Mouse (Mus musculus) spleen, postnatal 4 days (tissue): ENCODE data around the gene Cnst.

Experiments used
- DNase-seq, 2 experiments: peaks; one replicate each; pipeline ENCODE4 v3.0.0; 2022; ENCODE audit warnings: low spot score in 2 of 2

The Cnst gene

DNA sequence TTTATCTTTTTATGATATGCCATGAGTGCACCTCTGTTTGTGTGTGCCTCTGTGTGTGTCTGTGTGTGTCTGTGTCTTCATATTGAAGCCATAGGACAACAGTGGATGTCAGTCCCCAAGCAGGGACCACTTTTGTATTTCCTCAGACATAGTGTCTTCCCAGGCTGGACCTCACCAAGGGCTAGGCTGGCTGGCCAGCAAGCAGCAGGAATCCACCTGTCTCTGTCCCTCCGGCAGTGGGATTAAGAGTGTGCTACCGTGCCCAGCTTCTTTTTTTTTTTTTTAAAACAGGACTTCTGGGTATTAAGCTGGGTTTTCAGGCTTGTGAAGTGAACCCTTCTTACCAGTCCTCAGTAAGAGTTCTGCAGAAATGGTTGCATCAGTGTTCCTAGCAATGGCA, 46.0 kb downstream of the Cnst start:
- DNase-seq: no peak

DNA sequence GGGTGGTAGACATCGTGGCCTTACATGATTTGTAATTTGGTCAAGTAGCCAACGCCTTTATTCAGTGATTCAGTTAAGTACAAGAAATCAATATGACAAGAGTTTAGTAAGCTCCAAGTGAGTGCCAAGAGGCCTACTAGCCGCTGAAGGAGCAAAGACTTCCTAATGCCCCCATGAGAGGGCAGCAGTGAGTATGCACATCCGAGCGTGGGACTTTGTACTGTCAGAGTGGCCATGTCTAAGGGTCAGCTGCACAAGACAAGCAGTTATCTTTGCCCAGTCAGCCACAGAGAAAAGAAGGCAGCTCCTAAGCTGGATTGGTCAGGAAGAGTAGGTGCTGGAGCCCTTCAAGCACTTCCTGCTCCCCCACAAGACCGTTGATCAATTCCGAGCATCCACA, 46.8 kb downstream of the Cnst start:
- no peak for DNase-seq

DNA sequence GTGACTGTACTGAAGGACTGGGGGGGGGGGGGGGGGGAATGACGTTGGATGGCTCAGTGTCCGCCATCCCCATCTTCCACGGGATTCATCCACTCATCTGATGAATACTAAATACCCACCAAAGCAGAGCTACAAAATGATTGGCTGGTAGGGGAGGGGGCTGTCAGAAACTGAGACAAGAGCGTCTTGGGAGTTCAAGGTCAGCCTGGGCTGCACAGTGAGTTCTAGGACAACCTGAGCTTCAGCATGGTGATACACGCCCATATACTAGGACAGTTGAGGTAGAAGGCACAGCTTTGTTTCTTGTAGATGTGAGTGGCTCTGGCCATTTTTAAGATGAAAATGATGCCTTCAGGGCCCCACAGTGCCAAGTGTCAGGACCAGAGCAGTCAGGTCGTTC, 52.2 kb downstream of the Cnst start:
- no peak for DNase-seq

DNA sequence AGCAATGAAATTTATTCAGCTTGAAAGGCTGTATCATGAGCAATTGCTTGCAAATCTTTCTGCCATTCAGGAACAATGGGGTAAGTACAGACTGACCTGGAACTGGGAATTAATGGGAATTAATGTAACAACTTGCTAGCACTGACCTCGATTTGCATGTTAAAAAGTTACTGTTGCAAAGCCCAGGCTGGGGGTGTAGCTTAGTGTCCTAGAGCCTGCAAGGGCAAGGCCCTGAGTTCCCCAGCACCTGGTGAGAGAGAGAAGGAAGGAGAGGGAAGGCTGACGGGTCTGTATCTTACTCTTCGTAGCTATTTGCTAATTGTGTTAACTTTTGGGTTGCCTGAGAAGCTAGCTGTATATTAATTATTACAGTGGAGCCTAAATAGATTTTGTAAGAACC, 58.4 kb downstream of the Cnst start:
- no peak for DNase-seq

DNA sequence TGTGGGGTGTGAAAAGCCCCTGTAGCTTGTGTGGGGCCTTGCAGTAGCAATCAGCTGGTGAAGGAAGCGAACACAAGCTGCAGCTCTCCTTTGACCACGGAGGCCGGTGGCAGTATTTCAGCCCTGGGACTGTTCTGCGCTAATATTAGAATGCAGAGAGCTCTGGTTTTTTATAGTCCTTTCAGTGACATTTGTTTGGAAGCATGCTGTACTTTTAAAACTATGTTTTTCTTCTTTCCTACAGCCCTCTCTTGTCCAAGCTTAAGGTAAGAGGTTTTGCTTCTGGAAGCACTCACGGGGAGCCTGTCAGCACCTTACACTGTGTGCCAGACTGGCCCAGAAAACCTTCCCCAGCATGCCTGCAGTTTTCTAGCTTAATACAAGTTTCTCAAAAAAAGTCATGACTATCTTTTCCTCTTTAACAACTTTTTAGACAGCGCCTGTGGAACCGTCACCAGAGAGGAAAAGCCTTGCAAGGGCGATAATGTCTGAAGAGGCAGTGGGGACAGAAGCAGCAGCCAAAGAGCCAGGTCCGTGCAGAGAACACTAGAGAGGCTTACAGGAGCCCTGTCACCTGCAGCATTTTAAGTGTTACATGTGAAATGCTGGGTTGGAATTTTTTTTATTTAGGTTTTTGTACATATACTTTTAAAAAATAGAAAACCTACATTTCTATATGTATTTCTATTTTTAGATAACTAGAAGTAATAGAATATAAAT, 60.0 kb downstream of the Cnst start:
- DNase-seq: no peak

DNA sequence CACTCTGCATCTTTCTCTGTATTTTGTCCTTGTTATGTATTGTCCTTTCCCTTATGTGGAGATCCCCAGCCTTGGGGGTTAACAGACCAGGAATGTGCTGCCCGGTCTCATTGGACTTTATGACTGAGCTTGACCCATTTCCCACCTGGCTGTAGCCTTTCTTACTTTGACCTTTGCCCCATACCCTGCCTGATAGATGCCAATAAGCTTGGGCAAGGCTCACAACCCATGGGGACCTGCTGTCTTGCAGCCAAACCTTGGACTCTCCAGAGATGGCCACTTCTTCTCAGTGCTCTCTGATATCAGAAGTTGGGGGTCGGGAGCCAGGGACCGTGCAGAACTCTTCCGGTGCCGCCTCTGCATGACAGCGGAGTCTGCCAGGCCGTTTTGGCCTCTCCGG, 62.4 kb downstream of the Cnst start:
- no peak for DNase-seq

DNA sequence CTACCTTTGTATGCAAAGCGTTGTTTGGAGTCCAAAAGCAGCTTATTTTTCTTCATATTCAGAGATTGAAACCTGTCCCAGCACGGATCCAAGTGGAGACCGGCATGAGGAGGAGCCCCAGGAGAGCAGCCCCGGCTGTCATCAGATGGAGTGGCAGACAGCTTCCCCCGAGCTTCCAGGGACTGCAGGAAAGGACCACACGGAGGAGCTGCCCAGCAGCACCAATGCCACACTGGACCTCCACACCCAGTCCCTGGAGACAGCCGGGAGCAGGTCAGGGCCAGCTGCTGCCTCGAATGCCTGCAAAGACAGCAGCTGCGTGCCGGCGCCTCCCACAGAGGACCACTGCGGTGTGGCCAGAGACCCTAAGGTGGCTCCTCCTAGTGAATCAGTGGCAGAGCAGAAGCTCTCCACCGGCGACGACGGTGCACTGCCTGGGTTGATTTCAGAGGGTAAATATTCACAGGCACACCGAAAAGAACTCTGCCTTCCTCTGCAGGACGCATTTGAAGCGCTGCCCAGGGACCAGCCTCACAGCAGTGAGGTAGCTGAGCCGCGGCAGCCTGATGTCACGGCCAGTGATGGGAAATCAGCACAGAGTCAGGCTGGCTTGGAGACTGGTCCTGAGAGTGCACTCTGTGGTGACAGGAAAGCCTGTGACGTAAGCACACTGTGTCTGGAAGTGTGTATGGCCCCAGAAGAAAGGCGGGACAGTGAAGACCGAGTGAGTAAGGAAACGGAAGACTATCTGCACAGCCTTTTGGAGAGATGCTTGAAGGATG, 63.7 kb downstream of the Cnst start:
- DNase-seq: no peak

DNA sequence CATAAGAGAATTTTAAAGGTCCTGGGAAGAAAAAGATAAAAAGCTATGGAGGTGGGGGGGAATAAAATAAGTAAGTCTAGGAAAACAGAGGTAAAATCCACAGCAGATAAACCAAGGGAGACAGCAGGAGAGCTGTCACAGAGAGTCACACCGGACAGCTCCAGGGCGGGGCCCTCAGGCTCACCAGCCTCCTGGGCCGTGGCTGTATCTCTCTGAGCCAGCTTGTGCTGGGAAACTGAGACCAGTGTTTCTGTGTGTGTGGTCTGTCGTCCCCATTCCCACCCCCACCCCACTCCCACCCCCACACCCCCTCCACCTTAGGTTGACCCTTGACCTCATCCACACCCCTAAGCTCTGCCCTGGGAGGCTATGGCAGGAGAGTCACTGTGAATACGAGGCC, 65.0 kb downstream of the Cnst start:
- DNase-seq: no peak

DNA sequence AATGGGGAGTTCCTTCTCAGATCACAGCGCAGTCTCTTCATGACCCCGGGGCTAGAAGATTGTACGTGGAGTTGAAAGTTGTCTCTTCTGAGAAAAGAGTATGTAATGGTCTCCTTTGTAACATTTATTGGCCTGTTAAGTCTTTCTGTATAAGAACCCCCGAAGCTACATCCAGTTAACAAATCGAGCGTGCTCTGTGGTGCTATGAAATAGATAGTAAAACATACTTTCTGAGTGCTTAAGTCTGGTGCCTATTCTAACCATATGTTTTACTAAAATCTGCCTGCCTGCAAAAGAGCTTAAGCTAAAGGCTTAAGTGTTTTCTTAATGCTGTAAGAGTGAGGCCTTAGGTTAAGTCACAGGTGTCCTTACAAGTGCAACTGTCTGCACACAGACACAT, 66.2 kb downstream of the Cnst start:
- DNase-seq: no peak

DNA sequence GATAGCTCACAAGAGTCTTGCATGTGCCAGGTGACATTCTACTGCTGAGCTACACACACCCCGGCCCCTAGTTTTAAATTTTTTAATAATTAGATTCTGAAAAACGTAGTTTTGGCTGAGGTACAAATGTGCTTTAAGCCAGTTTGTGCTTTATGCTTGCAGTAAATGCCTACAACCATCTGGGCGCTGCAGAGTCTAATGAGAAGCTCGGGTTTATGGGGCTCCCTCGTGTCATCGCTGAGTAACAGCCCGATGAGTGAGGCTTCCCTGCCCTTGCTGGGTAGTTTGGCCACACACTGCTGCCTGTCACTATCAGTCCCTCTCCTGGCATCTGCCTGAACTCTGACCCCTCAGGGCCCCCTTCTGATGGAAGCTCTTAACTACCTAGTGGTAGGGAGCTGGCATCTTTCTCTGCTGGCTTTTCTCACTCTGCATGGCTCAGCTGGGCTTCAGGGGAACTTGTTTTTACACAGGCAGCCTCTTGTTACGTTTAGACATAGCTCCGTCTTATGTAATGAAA, 66.9 kb downstream of the Cnst start:
- no peak for DNase-seq

DNA sequence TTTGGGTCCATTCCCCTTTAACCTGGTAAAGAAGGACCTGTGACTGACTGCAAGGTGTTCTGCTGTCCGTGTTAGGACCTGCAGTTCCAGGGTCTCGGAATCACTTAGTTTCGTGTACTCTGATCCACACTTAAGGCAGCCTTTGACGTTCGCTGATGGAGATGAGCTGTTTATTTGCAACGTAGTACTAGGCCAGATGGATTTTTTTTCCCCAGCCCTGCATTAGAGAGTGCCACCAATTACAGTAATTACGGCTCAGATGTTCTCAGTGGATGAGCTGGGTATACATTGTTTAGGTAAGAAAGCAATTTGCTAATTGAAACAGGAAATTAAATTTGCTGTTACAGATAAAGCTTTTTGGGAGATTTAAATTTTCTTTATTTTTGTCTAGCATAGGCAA, 71.3 kb downstream of the Cnst start:
- no peak for DNase-seq

DNA sequence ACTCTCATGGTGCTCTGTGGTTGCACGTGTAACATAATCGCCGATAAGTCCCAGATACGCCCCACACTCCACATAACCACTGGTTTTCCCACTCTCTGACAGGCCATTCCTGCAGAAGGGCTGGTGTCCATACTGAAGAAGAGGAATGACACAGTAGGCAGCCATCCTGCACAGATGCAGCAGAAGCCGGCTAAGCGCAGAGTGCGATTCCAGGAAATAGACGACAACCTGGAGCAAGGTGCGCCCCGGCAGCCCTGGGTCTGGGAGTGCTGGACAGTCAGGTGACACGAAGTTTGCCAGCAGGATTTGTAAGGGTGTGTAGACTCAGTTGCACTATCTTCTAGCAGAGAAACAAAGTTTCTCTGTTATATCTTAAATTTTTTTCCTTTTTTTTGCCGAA, 76.5 kb downstream of the Cnst start:
- no peak for DNase-seq

DNA sequence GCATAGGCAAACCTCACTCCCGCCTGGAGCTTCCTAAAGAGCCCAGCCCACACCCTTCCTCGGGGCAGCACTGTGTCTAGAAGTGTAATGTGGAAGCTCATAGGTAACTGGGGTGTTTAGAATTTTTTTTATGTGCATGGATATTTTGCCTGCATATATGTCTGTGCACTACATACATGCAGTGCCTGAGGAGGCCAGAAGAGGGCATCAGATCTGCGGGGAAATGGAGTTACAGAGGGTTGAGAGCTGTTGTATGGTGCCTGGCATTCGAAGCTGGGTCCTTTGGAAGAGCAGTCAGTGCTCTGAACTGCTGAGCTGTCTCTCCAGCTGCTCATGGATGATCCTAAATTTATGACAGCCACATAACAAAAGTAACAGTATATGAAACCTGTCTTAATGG, 77.5 kb downstream of the Cnst start:
- peak; percentile 57 to 75 for DNase-seq

DNA sequence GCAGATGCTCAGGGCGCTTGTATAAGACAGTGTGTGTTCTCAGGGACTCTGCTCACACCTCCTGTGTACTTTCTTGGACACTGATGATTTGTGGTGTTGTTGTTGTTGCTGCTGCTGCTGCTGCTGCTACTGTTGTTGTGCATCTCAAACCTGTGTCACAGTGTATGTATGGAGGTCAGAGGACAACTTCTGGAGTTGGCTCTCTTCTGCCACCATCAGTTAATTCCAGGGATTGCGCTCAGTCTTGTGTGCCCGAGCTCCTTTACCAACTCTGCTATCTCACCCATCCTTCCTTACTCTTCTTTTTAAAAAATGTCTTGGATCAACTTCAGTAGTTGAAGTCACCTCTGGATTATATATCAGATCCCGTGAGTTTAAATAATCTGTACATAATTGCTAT, 78.2 kb downstream of the Cnst start:
- DNase-seq: peak; percentile 47 to 79

DNA sequence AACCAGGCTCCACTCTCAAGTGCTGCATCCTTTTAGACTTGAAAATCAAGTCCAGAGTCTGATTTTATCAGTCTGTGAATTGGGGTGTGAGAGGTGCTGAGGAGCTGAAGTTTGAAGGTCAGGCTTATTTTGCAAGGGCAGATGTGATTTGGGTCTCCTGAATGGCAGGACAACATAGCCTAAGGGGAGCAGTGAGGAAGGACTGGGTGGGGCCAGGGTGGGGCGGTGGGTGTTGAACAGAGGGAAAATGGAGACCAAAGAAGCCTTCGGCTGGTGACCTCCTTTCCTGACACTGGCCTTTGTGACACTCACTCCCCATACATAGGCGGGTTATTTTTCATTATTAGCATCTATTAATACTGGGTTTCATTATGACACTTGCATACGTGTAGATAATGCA, 81.7 kb downstream of the Cnst start:
- DNase-seq: no peak

DNA sequence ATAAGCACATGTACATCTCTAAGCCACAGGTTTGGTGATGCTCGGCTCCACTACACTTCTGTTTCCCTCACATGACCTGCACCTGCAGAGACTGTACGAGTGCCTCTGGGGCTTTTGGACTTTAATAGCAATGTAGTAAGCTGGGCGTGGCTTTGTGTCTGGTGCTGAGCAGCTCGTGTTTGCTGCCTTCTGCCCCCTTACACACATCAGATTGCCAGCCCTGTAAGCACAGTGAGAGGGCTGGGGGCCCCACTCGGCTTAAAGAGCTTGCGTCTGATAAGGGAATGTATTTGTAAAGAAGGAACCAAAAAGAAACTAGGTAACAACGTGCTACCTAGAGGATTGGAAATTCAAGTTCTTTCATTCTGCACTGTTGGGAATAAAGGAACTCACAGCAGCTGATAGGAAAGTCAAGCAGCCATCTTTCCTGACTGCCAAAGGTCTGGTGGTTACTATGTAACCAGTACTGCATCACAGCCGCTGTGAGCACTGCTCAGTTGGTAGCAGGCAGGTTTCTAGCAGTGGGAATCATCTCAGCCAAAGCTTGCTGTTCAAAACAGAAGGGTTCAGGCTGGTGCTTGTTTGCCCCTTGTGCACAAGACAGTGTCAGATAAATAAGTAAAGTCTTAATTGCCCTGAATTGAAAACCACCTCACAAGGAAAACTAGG, 82.4 kb downstream of the Cnst start:
- no peak for DNase-seq

DNA sequence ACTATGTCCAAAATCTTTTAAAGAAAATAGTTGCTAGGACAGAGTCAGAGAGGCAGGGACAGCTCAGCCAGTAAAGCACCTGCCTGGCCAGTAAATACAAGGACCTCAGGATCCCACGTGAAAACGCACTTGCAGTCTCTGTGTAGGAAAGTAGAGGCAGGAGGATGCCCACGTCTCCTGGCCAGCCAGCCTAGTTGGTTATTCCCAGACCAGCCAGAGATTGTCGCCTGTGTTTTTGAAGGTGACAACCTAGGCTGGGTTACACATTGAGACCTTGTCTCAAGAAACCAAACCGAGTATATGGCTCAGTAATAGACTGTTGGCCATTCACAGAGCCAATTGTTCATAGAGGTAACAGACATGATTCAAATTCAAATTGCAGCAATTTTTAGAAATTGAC, 83.1 kb downstream of the Cnst start:
- no peak for DNase-seq

DNA sequence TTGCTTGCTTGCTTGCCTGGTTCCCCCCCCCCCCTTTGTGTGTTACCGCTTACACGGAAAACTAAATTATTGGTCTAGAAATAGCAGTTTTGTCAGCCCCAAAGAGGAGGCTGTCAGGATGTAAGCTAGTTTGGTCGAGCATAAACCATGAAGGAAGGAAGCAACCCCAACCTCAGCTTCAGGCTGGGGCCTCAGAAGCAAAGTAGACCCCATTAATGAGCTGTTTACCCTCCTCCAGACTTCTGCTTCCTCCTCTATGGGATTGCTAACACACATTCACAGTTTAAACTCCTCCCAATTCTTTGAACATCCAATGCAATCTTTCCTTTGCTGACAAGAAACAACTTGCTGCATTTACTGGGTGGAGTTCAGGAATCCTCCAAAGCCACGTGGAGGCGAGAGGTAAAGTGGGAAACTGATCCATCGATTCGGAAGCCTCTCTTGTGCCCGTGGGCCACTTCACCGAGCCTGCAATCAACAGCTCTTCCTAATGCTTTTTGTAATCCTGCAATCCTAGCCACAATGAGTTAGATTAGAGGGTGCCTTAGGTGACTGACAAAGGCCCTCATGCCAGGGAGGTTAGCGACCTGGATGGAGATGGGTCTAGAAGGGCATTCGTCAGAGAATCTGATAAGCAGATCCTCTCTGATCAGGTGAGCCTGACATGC, 86.7 kb downstream of the Cnst start:
- DNase-seq: no peak

DNA sequence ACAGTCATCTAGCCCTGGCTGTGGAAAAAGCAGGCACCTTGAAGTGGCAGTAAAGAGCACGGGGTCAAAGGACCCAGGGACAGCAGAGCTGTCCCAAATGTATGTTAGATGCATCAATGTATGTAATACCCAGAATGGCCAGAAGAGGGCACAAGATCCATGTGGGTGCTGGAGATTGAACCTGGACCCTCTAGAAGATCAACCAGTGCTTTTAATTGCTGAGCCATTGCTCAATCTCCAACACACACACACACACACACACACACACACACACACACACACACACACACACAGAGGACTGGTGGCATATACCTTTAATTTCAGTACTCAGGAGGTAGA, 87.2 kb downstream of the Cnst start:
- peak; percentile 37 to 73 for DNase-seq

DNA sequence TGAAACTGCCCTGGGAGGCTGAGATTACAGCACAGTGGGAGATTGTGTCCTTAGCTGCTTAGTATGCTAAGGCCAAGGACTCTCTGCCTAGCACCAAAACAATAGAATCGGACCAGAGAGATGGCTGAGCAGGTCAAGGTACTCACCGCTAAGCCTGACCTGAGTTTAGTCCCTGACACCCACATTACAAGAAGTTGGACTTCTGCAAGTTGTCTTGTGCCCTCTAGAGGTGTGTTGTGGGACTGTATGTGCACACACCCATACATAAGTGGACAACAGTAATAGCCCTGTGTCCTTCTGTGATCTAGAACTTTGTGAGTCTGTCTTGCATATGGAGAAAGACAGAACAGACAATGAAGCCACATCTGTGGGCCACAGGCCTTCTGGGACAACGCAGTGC, 88.0 kb downstream of the Cnst start:
- no peak for DNase-seq

DNA sequence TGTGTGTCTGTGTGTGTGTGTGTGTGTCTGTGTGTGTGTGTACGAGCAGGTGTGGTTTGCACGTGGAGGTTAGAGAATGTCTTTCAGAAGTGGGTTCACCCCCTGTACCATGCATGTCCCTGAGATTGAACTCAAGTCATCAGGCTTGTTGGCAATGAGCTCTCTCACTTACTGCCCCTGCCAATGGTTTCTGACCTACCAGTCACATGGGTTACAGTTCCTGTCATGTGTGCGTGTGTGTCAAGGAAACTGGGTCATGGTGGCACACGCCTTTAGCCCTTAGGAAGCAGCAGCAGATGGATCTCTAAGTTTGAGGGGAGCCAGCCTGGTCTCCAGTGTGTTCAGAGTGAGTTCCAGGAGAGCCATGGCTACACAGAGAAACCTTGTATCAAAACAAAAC, 96.6 kb downstream of the Cnst start:
- DNase-seq: no peak

DNA sequence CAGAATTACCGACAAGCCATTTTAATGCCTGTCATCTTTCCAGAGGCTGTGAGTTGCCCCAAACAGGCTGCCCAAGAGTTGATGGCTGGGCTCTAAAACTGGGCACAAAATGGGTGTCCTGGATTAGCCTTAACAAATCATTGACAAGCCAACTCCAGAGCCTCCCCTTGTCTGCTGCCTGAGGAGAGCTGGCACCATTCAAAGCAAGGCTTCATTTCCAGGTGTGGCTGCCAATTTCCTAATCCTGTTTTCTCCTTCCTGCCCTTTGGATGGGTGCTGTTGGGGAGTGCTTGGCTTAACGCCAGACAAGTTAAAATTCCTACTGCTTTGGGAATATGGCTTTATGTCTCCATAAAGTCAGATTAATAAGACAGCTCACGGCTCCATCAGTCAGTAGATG, 98.0 kb downstream of the Cnst start:
- DNase-seq: peak in 1 of 2 experiments; percentile 51
